Mouse (Mus musculus) skeletal muscle tissue, adult 2 months (tissue): ENCODE data around the gene Nek4.

Experiments used
- DNase-seq: peaks from one replicate; pipeline ENCODE4 v3.0.0-alpha.2; 2012; ENCODE audit warnings: low read depth, low spot score

The Nek4 gene

GRCm38 (mm10) chr14:30960366-30960765 lies 9.2 kb downstream of the Nek4 start:
- DNase-seq: no peak

DNA sequence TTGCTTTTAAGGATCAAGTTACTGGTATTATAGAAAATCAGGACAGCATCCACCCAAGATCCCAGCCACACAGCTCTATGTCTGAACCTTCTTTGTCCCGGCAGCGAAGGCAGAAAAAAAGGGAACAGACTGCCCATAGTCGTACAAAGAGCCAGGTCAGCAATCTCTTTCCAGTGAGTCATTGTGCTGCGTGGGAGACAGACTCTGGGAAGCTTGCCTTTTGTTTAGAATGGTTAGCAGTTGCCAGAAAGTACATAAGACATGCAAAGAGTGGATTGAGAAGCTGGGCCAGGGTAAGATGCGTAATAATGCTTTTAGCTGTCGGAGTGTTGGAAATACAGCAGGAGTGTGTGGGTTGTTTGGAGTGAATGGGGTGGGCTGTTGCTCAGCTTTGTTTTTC lies 23.0 kb downstream of the Nek4 start:
- peak; percentile 11 for DNase-seq

DNA sequence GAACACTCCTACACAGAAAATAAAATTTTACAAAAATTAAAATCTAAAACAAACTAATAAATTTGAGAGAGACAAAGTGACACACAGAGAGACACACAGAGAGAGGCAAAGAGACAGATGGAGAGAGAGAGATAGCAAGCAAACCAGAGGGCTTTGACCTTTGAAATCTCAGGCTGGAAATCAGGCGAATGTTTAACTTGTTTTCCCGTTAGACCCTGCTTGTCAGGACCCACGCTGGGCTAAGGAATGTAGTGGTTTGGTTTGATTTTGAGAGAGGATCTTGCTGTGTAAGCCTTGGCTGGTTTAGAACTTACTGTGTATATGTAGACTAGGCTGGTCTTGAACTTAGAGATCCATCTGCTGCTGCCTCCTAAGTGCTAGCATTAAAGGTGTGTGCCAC lies 25.0 kb downstream of the Nek4 start:
- no peak for DNase-seq

- no peak for DNase-seq
Measured at GRCm38 (mm10) chr14:30996417-30996816, 45.2 kb downstream of the Nek4 start.

- DNase-seq: no peak
Measured at GRCm38 (mm10) chr14:31000356-31000755, 49.2 kb downstream of the Nek4 start.

- no peak for DNase-seq
Measured at GRCm38 (mm10) chr14:31000816-31001306, 49.7 kb downstream of the Nek4 start.

GRCm38 (mm10) chr14:31001307-31002205 lies 50.4 kb downstream of the Nek4 start, which contains the start of the genes Glt8d1 and Spcs1:
Gene Glt8d1, plus strand, starts transcription at chr14:31001400.
Gene Spcs1, minus strand, starts transcription at chr14:31001672.
- DNase-seq: peak; percentile 54

- DNase-seq: no peak
Measured at GRCm38 (mm10) chr14:31004527-31004926, 53.4 kb downstream of the Nek4 start.

GRCm38 (mm10) chr14:31006779-31007178 lies 55.6 kb downstream of the Nek4 start:
- no peak for DNase-seq

- DNase-seq: no peak
Measured at GRCm38 (mm10) chr14:31011588-31011987, 60.4 kb downstream of the Nek4 start.

DNA sequence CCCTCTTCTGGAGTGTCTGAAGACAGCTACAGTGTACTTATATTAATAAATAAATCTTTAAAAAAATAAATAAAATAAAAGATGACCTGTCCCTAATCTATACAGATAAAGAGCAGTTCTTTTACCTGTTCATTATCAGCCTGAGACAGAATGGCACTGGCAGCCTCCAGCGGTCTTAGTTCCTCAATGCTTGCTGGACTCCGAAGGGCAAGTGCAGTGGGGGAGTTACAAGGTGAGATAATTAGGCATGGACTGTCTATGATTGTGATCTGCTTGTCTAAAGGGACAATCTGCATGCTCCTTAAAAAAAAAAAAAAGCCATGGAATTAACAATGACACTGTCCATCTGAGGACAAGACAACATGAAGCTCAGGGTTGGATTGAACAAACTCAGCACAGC lies 62.8 kb downstream of the Nek4 start:
- no peak for DNase-seq

DNA sequence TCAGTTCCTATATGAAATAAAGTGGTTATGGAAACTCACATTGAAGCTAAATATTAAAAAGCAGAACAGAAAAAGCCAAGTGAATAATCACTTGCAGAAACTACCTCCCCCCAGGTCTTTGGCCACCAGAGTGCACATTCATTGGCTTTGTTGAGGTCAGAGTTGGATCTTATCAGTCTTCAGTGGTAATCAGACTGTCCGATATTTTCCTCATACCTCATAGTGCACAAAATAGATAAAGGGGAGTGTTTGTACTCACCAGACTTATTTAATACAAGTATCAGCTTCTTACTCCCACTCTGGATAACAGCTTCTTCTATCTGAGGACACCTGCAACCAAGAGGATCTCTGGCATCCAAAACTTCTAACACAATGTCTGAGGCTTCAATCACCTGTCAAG lies 64.9 kb downstream of the Nek4 start:
- no peak for DNase-seq

GRCm38 (mm10) chr14:31017854-31018253 lies 66.7 kb downstream of the Nek4 start:
- DNase-seq: no peak

GRCm38 (mm10) chr14:31018860-31019291 lies 67.7 kb downstream of the Nek4 start, which contains the start of the genes Pbrm1 and Gnl3:
Gene Pbrm1, plus strand, starts transcription at chr14:31019138.
Gene Gnl3, minus strand, starts transcription at chr14:31019152.
- peak; percentile 95 for DNase-seq

- DNase-seq: peak; percentile 62
Measured at GRCm38 (mm10) chr14:31019331-31020205, 68.4 kb downstream of the Nek4 start.

DNA sequence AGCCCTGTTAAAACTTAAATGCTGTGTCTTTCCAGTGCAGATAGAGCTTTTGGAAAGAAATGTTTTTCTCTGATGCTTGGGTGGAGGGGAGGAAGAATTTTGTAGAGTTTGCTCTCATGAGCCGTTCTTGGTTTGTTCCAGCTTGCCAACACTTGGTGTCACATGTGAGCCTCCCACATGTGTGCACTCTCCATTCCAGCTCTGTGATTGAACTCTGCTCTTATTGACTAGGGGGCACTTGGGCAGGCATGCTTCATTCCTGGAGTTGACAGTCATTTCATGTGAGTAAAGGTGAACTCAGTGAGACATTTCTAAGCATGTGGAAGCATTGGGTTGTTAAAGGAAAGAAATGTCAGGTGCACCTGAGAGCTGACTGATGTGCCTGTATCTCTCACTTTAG lies 71.4 kb downstream of the Nek4 start:
- DNase-seq: no peak

DNA sequence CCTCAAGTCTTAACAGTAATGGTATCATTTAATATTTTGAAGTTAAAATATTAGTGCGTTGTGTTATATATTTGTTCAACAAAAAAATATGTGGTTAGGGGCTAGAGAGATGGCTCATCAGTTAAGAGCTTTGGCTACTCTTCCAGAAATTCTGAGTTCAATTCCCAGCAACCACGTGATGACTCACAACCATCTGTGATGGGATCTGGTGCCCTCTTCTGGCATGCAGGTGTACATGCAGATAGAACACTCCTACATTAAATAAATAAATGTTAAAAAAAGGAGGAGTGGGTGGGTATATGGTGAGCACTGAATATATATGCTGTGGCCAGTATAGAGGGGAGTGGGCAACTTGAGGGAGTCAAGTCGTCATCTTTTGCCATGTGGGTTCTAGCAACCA lies 74.6 kb downstream of the Nek4 start:
- DNase-seq: no peak
